Mouse (Mus musculus) urinary bladder, postnatal 14 days (tissue): ENCODE results near the gene Galc.
"Not testable (repeated sequence)": the region's sequence is repeated elsewhere in the genome, so short reads cannot be mapped to it uniquely, and the experiment has no call there.

Experiments used
- DNase-seq: peaks from one replicate; pipeline ENCODE4 v3.0.0; 2021; ENCODE audit warnings: low spot score

The Galc gene

GRCm38 (mm10) chr12:98255373-98255995 is 3.8 kb downstream of the Galc start:
- no peak for DNase-seq

GRCm38 (mm10) chr12:98252417-98252816 is 6.8 kb downstream of the Galc start:
- DNase-seq = no peak

- DNase-seq = no peak
These were observed 8.9 kb downstream of the Galc start for GRCm38 (mm10) chr12:98250327-98250726.

GRCm38 (mm10) chr12:98249671-98250070 is 9.6 kb downstream of the Galc start:
- no peak for DNase-seq

GRCm38 (mm10) chr12:98246835-98247234 is 12.4 kb downstream of the Galc start:
- no peak for DNase-seq

- DNase-seq = no peak
These were observed 14.4 kb downstream of the Galc start for GRCm38 (mm10) chr12:98244865-98245264.

- no peak for DNase-seq
These were observed 15.1 kb downstream of the Galc start for GRCm38 (mm10) chr12:98244161-98244560.

- not testable (repeated sequence) for DNase-seq
These were observed 20.8 kb downstream of the Galc start for GRCm38 (mm10) chr12:98238478-98238877.

- DNase-seq = no peak
These were observed 32.2 kb downstream of the Galc start for GRCm38 (mm10) chr12:98227037-98227436.

- no peak for DNase-seq
These were observed 36.0 kb downstream of the Galc start for GRCm38 (mm10) chr12:98223286-98223685.

GRCm38 (mm10) chr12:98216432-98216831 is 42.8 kb downstream of the Galc start:
- DNase-seq = no peak

GRCm38 (mm10) chr12:98215512-98215911 is 43.7 kb downstream of the Galc start:
- no peak for DNase-seq

- DNase-seq = no peak
These were observed 45.1 kb downstream of the Galc start for GRCm38 (mm10) chr12:98214191-98214590.

- no peak for DNase-seq
These were observed 45.5 kb downstream of the Galc start for GRCm38 (mm10) chr12:98213791-98214190.

- no peak for DNase-seq
These were observed 45.9 kb downstream of the Galc start for GRCm38 (mm10) chr12:98213332-98213731.

GRCm38 (mm10) chr12:98212457-98213175 is 46.6 kb downstream of the Galc start:
- DNase-seq = no peak

- DNase-seq = no peak
These were observed 48.8 kb downstream of the Galc start for GRCm38 (mm10) chr12:98210495-98210894.

GRCm38 (mm10) chr12:98208104-98208503 is 51.2 kb downstream of the Galc start:
- DNase-seq = no peak

- no peak for DNase-seq
These were observed 53.7 kb downstream of the Galc start for GRCm38 (mm10) chr12:98205450-98206051.

- DNase-seq = no peak
These were observed 61.9 kb downstream of the Galc start for GRCm38 (mm10) chr12:98197401-98197800.

- DNase-seq = no peak
These were observed 69.1 kb downstream of the Galc start for GRCm38 (mm10) chr12:98190201-98190600.

- no peak for DNase-seq
These were observed 70.2 kb downstream of the Galc start for GRCm38 (mm10) chr12:98189096-98189495.

GRCm38 (mm10) chr12:98187186-98187899 is 71.9 kb downstream of the Galc start:
- no peak for DNase-seq
